Mouse (Mus musculus): ENCODE measurements at regions not wholly inside any gene's neighbourhood (a gene's known extent, or its start where the extent isn't known, plus 50 kb on each side); places are given as distances from the start of the nearest gene placed in this dataset.

DNA sequence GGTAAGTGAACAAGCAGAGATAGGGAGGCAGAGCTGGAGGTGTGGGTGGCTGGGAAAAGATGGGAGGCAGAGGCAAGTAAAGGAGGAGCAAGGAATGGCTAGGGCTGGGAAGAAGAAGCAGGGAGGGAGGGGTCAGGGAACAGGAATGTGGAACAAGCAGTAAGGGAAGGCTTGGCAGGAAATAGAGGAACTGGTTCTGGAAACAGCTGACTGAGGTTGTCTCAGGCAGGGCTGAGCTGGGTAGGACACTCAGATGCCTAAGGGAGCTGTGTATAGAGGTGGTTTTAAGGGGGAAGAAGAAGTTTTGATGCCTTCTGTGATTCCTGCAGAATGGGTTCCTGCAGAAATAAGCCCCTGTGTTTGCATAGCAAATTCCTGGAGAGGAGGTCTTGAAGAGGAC is 92.7 kb downstream of the Nucb2 start:
- Histone ChIP-seq H3K4me3 (no peak overlapping the region), H3K27ac (no peak overlapping the region)
- no peak for DNase-seq (ENCODE audit: low spot score in 2 of 2)
- TF ChIP-seq CTCF (conservative IDR thresholded peaks at IDR 0.05): no peak

DNA sequence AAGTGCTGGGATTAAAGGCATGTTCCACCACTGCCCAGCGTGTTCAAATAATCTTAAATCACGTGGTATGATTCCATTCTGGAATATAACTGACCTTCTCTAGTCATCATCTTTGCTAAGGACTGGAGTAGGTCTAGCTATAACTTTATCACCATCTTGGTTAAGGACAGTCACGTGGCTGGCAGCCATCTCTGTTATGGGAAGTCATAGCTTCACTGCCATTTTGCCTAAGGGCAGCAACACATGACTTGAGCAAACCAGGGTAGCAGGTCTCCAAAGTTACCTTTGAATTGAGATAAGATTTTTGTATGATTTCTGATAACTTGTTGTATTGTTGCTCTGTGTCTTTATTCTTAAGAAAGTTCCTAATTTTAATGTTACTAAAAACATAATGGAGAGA is 96.2 kb downstream of the Nucb2 start:
- no peak for DNase-seq (ENCODE audit: low spot score in 2 of 2)
- no peak overlapping the region for H3K4me3 ChIP-seq
- TF ChIP-seq CTCF (conservative IDR thresholded peaks at IDR 0.05): no peak
- no peak overlapping the region for H3K27ac ChIP-seq

DNA sequence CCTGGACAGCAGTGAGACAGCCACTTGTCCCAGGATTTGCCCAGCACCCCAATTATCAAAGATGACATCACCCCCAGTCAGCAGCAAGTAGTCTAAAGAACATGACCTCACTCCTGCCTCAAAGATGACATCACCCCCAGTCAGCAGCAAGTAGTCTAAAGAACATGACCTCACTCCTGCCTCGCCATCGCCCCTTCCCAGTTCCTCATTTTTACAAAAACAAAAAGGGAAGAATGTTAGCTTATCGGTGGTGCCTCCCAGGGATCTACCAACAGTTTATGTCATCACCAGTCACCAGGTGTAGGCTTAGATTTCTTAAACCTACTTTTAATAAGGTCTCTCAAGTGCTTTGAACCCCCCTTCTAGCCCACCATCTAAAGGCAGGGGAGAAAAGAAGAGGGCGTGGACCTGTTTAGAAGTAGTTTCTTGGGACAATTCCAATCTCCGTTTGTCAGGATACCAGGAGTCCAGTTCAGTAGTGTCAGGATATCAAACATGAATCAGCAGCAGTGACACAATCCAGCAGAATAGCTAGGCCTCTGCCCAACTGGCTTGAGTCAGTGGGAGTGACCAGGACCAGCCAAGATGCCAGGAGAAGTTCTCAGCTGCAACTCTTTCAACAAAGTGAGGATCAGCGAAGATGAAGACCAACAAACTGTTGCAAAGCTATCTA is 99.1 kb downstream of the Nucb2 start:
- TF ChIP-seq CTCF (conservative IDR thresholded peaks at IDR 0.05): no peak
- Histone ChIP-seq H3K4me3 (no peak overlapping the region), H3K27ac (no peak overlapping the region)
- no peak for DNase-seq (ENCODE audit: low spot score in 2 of 2)

DNA sequence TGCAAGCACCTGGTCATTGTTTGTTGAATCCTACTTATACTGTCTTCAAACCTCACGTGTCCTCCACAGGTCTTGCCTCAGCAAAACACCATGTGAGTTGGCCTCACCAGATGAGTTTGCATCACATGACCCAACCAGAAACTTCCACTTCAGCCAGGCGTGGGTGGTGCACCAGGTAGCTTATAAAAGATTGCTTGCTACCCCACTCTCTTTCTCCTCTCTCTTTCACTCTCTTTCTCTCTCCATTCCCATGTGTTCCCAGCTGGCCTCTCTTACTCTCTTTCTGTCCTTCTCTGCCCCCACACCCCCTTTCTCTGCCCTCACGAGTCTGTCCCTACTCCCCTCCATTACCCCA is 99.6 kb downstream of the Nucb2 start:
- no peak overlapping the region for H3K4me3 ChIP-seq
- no peak for DNase-seq (ENCODE audit: low spot score in 2 of 2)
- no peak for TF ChIP-seq CTCF (conservative IDR thresholded peaks at IDR 0.05)
- no peak overlapping the region for H3K27ac ChIP-seq

DNA sequence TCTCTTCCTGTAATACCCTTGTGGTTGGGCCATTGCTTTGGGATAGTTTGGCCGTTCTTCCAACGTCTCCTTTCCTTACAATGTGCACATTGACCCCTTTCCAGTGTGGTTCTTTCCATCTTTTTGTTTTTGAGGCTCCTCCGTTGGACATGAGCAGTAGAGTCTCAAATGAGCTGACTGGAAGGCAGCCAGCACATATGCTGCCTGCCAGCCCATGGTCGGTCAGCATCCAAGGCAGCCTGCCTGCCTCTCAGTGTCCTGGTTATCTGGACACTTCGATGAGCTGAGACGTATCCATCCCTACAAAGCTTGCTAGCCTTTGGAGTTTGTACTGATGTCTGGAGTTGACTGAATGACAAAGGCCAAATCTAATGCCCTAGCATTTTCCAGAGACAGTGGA is 102.1 kb downstream of the Nucb2 start:
- no peak for TF ChIP-seq CTCF (conservative IDR thresholded peaks at IDR 0.05)
- DNase-seq (ENCODE audit: low spot score in 2 of 2): no peak
- Histone ChIP-seq H3K27ac (no peak overlapping the region), H3K4me3 (no peak overlapping the region)

DNA sequence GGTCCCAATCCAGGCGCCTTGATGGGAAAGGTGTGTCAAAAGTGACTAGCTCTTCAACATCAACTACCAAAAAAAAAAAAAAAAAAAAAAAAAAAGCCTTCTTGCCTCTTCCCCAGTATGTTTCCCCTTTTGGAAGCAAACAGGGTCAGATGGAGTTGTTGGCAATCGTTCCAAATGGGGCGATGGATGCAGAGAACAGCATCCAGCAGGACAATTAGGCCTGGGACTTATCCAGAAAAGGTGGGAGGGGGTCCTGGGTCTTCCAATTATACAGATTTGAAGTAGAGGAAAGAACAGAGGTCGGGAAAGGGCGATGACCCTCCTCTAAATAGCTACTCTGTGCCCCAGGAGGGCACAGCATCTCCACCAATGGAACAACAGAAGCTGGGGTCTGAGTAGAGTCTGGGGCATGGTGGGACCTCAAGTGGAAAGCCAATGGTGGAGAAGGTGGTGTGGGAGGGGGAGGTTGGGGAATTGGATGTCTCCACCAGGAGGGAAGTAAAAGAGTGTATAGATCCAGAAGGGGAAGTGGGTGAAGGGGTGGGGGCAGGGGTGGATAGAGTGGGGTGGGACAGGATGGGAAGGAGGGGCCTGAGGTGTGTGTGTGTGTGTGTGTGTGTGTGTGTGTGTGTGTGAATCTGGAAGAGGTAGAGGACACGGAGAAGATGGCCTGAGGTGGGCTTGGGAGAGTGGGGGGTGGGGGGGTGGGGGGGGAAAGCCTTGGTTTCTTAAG is 102.7 kb downstream of the Nucb2 start:
- Histone ChIP-seq H3K4me3 (no peak overlapping the region), H3K27ac (no peak overlapping the region)
- no peak for TF ChIP-seq CTCF (conservative IDR thresholded peaks at IDR 0.05)
- no peak for DNase-seq (ENCODE audit: low spot score in 2 of 2)

DNA sequence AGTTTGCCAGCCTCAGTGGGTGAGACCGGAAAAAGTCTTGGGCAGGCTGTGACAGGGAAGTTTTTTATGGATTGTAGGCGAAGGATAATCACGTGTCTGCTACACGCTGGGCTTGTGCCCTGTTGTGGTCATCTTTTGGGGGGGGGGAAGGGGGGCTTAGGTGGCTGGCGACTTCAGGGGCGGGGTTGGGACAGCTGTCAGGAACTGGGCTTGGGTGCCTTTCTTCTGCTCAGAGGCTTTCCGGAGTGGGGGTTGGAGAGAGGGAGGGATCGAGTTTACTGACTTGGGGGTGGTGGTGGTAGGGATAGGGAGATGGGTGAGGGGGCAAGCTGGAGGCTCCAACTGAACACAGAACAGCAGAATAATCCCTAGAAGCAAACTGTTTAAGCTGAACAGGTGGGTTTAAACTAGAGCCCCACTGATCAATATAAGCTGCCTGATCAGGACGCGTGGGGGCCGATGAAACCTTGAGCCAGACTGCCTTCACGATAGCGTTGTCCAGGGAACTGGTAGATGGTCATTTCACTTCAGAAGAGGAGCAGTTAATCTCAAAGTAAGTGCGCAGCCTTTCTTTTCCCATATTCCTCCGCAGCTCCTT is 103.6 kb downstream of the Nucb2 start:
- DNase-seq (ENCODE audit: low spot score in 2 of 2): peak in 1 of 2 experiments; percentile 20
- Histone ChIP-seq H3K27ac (no peak overlapping the region), H3K4me3 (peak overlapping the region; percentile 35)
- no peak for TF ChIP-seq CTCF (conservative IDR thresholded peaks at IDR 0.05)

DNA sequence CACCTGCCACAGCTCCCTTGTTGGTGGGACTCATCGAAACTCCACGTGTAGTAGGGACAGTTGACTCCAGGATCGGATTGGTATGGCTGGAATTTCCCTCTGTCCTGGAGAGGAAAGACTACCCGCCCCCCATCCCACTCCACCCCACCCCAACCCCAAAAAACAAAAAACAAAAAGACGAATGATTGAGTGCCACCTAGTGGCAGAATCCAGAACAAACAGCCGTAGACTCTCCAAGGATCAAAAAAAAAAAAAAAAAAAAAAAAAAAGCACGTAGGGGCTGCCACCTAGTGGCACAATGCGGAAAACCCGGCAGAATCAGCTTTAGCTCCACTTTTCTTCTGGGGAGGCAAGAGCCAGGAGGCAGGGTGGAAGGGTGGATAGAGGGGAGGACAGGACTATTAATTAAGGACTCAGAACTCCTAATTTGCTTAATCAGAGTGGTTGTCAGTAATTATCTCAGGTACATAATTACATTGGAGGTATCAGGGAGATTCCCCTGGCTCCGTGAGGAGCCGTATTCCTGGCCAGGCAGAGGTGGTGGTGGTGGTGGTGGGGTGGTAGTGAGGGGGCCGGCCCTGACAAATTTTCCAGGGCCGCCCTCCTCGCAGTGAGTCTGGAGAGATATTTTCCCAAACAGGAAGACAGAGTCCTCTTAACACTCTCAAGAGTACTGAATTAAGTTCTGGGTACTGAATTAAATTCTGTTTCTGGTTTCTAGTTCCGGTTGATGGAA is 104.3 kb downstream of the Nucb2 start:
- TF ChIP-seq CTCF (conservative IDR thresholded peaks at IDR 0.05): peak; percentile 82
- Histone ChIP-seq H3K27ac (no peak overlapping the region), H3K4me3 (peak overlapping the region; percentile 35)
- peak; percentile 4 to 48 for DNase-seq (ENCODE audit: low spot score in 2 of 2)

DNA sequence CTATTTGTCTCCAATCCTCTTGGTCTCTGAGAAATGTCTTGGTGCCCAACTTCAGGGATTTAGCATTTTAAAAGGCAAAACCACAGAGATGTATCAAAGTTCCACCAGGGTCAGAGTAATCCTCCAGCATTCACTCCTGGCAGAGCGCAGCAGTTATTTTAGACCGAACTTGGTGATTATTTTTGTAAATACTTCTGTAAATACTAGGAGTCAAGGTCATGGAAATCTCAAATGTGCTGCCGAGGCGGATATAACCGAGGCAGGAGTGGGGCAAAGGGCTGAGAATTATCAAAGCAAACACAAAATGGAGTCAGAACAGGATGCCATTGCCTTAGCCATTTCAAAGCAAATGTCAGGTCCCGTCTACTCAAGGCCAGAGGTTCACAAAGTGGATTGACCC is 105.2 kb downstream of the Nucb2 start:
- no peak for TF ChIP-seq CTCF (conservative IDR thresholded peaks at IDR 0.05)

DNA sequence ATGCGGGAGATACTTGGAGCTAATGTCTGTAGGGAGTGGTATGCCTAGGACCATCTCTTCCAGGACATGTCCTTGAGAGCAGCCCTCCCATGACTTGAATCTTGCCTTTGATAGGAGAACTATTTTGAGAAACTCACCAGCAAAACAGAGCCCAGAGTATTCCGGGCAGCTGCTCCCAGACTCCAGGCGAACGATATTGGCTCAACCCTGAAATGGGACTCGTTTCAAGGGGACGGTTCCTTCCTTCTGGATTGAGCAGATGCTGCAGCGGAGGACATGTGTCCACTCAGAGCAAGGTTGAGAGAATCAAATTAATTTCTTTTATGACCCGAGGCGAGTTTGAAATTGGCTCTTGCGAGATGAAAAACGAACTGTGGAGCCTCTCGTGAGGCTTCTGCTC is 105.7 kb downstream of the Nucb2 start:
- peak overlapping the region; percentile 59; the same call in 1 of the 2 replicates for H3K27ac ChIP-seq
- H3K4me3 ChIP-seq: no peak overlapping the region; the same call in 1 of the 2 replicates
- DNase-seq (ENCODE audit: low spot score in 2 of 2): no peak
- no peak for TF ChIP-seq CTCF (conservative IDR thresholded peaks at IDR 0.05)

More for the DNA sequence above, 105.2 kb downstream of the Nucb2 start:
- no peak for DNase-seq (ENCODE audit: low spot score in 2 of 2)
- Histone ChIP-seq H3K27ac (no peak overlapping the region), H3K4me3 (no peak overlapping the region)

DNA sequence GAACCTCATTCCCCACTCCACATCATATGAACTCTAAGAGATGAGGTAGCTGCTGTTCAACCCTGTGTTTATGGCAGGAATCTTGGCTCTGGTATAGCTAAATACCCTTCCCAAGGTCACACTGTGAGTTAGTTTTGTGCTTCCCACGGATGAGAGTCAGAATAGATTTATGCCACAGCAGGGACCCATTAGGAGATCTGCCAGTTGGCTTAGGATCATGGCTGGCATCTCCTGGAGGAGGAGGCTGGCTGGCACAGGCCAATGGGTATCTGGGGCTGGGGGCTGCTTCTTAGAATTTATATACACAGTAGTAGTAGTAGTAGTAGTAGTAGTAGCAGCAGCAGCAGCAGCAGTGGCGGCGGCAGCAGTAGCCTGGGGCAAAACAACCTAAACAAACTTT is 111.8 kb downstream of the Nucb2 start:
- DNase-seq (ENCODE audit: low spot score in 2 of 2): no peak
- no peak overlapping the region for H3K27ac ChIP-seq
- no peak for TF ChIP-seq CTCF (conservative IDR thresholded peaks at IDR 0.05)
- H3K4me3 ChIP-seq: no peak overlapping the region

DNA sequence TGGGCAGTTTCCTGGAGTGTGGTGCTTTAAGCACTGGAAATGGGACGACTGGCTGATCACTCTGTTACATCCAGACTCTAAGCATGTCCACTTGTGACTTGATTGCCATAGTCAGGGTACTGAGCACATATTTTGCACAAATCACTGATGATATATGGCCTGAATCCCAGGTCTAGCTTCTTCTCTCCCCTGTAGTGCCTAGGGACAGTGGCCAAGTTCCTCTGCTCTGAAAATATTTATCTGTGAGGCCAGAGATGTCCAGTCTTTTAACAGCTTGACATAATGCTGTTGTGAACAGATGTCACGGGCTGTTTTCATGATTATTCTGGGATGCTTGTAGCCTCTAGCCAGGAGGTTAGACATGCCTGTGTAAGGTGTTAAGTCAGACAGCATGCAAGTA is 115.5 kb downstream of the Nucb2 start:
- no peak overlapping the region for H3K27ac ChIP-seq
- H3K4me3 ChIP-seq: no peak overlapping the region
- no peak for TF ChIP-seq CTCF (conservative IDR thresholded peaks at IDR 0.05)
- no peak for DNase-seq (ENCODE audit: low spot score in 2 of 2)

DNA sequence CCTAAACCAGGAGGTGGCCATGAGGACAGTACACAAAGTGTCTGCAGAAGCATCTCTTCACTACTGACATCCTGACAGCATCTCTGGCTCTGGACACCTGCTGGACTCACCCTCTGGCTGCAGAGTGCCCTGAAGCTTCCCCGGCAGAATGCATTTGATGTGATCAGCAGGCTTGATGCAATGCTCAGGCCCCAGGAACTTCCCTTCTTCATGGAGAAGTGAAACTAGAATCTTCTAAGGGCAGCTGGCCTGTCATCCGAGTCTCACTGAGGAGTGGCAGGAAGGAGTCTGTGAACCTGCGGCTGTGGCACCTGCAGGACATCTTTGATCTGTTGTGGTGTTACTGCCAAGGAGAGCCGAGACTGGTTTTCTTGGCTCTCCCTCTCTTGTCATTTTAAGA is 116.2 kb downstream of the Nucb2 start:
- Histone ChIP-seq H3K27ac (no peak overlapping the region), H3K4me3 (no peak overlapping the region)
- no peak for DNase-seq (ENCODE audit: low spot score in 2 of 2)
- TF ChIP-seq CTCF (conservative IDR thresholded peaks at IDR 0.05): no peak

Measured in layer of hippocampus, adult 2 months (tissue).